Mouse (Mus musculus) spleen, embryonic (tissue): ENCODE data around the gene Fut7.

Experiments used
- CTCF ChIA-PET: fragments of 350-600 bp; sonication (Branson Sonifier 250); formaldehyde crosslinking; loops from one replicate; lab custom pipeline; 2022; lab: Charles Lee

Gene Fut7

DNA sequence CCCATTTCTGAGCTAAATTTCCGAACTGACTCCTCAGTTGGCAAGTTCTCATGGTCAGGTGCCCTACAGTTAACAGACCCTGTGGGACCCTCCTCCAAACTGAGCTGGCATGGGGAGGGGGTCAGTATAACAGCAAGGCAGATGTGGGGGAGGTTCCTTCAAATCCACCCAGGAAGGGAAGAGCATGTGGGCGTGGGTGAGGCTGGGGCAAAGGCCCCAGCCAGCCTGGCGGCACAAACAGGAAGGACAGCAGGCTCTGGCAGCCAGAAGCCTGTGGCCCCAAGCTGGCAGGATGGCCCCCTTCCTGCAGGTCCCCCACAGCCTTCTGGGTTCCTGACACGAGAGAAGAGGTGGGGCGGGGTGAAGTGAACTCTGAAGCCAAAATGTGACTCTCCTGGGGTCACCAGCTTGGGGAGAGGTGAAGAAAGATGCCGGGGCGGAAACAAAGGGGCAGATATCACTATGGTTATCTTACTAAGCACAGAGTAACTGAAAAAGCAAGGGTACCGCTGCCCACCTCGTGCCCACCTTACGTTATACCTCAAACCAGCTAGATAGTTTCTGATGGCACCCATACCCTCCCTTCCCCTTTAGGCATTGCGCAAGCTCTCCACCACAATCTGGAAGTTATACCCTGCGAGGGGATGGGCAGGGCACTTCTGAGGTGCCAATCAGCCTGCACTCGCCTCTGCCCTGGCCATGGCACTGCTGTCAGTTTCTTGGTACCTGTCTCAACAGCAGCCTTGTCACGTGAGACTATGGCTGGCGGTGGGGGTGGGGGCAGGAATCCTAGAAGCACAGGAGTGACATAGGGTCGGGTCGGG is at the start of gene Fut7:
Fut7 (plus strand) TSS at position 681 of the 824 bp plus-strand sequence.
- CTCF ChIA-PET: interaction anchor here (0.5 to 2.0 kb wide), 6 partner anchors 22 to 650 kb away, joined by 3 to 6 read pairs (median 4); partner anchors contain the start of gene Uap1l1

DNA sequence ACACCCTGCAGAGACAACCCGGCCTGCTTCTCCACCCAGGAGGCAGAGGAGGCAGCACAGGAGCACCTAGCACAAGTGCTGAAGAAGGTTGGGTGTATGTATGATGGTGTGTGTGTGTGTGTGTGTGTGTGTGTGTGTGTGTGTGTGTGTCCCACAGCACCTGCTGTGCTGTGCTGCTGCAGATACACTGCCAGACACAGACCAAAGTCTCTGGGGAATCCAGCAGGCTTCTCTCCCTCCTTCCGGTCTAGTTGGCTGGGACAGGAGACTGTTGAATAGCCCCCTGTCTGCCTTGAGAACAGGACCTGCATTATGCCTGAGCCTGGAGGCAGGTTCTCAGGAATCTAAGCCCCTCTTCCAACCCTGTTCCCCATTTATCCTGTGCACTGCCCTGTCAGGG is 49.6 kb upstream of the Fut7 start:
- CTCF ChIA-PET: no interaction called here

DNA sequence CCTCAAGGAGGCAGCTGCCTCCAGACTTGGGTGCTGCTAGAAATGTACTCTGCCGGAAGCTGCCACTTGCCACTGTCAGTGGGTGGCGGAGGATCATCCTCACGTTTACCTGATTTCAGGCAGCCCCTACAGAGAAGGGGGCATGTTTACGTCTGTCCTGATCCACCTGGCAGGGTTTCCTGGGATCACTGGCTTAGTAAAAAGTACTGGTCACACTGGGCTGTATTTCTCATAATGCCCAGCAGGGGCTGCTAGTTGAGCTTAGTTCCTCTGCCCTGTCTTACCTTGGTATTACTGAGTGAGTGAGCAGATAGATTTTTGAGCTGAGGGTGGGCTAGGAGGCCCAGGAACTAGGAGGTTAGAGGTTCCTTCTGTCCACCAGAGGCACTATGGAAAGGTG is 46.5 kb upstream of the Fut7 start:
- CTCF ChIA-PET: interaction anchor here (1.5 kb wide), 1 partner anchor 24 kb away, joined by 3 read pairs; no protein-coding TSS in a partner anchor

DNA sequence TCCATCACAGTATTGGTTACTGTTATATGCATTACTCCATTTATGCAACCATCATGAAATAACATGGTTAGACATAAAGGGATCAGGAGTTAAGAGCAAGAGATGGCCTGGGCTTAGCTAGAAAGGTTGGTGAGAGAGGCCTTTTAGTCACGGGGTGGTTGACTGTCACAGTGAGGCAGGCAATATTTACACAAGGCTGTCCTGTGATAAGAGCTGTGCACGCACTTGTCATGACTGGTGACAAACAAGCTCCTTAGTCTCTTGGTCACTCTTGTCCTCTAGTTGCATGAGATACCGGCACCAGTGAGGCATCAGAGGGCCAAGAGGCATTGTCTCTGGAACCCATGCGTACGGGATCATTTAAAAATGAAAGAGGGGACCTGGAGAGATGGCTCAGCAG is 38.6 kb upstream of the Fut7 start:
- CTCF ChIA-PET: no interaction called here

DNA sequence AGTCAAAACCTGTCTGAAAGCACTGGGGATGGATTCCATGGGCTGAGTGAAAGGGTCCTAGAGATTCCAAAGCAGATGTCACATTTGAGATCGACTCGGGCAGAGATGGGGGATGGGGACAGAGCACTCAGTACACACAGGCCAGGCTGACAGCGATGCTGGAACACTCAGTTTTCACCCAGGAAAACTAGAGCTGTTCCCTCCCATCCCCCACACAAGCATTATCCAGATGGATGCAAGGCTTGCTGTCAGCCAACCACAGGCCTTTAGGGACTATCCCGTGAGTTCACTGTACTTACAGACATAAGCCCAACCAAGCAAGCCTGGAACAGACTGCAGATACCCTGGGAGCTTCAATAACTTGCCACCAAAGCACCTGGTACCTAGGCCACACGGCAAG is 31.8 kb upstream of the Fut7 start:
- CTCF ChIA-PET: no interaction called here

DNA sequence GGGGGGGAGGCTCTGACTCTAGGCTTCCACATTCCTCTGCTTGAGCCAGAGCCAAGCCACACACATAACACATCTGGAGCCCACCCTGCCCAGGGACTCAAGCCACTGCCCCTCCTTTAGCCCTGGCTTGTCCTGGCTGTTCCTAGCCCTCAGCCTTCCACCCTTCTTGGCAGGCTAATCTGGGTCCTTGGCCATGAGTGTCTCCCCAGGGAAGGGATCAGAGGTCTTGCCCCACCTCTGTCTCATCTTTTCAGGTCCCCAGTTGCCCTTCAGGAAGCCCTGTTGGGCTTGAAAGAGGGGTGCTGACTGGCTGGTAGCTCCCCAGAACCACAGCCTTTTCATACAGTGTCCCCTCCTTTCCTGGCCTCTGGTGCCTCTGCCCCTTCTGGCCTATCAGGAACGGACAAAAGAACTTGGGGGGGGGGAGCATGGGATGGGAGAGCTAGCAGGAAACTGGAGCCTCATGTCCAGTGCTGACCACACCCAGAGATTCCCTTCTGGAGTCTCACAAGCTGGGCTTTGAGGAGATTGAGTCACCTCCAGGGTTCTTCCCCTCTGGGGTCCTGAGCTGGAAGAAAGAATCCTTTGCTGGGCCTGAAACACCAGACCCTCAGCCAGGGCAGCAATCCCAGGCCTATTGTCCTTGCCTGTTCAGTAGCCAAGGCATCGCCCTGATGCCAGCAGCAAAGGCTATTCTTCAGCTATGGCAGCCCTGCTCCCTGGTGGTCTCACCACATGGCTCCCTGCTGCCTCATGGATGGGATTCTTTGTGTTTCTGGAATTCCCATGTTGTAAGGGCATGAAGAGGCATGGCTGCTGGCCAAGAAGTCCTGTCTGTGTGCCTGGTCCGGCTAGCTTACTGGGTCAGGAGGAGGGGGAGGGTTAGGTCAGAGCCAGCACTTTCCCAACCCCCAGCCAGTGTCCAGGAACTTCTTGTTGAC is 28.5 kb upstream of the Fut7 start:
- CTCF ChIA-PET: no interaction called here

DNA sequence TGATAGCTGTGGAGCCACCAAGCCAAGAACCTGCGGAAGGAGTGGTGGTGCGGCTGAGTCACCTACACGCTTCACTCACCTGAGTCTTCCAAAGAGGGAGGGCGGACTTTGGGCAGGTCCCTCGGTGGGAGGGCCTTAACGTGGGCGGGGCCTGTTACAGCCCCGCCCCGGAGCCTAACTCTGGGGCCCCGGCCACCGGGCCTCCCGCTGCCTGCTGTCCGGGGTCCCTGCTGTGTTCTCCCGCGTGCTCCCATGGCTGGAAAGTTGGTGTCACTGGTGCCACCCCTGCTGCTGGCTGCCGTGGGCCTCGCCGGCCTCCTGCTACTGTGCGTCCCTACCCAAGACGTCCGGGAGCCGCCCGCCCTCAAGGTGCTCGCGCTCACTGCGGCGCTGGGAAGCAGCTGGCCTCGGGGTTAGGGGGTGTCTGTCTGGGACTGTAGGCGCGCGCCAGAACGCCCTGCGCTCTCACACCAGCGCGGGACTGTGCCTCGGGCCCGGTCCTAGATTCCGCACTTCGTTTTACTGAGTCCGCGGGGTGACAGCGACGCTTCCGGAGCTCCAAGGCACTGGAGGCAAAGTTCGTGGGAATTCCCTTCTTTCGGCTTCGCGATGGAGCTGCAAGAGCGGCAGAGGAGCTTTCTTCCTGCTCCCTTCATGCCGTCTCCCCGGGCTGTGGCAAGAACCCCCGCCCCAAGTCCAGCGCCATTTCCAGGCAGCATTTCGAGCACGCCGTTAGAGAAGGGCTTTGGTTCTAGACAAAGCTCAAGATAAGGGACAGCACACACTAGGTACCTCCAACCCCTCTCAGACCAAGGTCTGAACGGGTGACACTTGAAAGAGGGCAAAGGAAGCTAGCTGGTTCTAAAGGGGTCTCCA is 27.1 kb upstream of the Fut7 start, which contains the start of gene Entpd2:
Entpd2 (plus strand) TSS at position 154 of the 876 bp plus-strand sequence.
- CTCF ChIA-PET: interaction anchor here (0.5 kb wide), 1 partner anchor 276 kb away, joined by 10 read pairs; no protein-coding TSS in a partner anchor

DNA sequence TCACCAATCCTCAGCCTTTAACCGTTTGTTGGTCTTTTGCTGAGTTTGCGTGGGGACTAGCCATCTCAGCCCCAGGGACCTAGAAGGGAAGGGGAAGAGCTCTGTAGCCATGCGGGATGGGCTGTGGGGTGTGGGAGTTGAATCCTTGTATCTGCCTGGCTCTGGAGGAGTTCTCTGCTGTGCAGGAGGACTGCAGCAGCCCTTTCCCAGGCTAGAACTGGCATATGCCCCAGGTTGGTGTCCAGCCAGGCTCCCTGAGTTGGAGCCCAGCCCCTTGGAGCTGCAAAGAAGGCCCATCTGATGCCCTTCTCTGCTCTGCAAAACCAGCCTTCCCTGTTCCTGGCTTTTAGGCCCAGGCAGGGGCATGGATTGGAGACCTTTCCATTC is 26.5 kb upstream of the Fut7 start:
- CTCF ChIA-PET: interaction anchor here (0.5 kb wide), 2 partner anchors 29 to 277 kb away, joined by 3 to 10 read pairs; no protein-coding TSS in a partner anchor

DNA sequence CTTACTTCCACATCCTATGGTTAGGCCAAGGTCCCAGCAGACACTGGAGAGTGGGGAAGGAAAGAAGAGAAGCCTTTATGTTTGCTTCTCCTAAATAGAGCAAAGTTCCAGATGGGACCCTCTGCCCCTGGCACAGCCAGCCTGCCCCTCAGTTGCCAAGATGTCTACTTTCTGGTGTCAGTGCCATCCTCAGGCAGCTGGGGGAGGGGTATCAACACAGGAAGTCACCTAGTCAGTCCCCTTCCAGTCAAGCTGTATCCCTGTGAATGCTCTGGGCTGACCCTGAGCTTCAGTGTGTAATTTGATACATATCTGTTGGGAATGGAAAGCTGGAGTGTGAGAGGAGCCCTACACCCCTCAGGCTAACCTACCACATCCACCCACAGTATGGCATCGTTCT is 26.1 kb upstream of the Fut7 start:
- CTCF ChIA-PET: interaction anchor here (0.5 kb wide), 2 partner anchors 29 to 277 kb away, joined by 3 to 10 read pairs; no protein-coding TSS in a partner anchor

DNA sequence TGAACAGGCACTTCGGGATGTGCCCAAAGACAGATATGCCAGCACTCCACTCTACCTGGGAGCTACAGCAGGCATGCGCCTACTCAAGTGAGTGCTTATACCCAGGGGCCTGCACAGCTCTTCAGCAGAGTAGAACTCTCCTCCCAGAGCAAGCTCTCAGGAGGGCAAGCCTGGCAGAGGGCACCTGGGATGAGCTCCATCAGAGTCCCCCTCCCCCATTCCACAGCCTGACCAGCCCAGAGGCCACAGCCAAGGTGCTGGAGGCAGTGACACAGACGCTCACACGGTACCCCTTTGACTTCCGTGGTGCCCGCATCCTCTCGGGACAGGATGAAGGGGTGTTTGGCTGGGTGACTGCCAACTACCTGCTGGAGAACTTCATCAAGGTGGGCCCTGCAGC is 25.0 kb upstream of the Fut7 start:
- CTCF ChIA-PET: no interaction called here

DNA sequence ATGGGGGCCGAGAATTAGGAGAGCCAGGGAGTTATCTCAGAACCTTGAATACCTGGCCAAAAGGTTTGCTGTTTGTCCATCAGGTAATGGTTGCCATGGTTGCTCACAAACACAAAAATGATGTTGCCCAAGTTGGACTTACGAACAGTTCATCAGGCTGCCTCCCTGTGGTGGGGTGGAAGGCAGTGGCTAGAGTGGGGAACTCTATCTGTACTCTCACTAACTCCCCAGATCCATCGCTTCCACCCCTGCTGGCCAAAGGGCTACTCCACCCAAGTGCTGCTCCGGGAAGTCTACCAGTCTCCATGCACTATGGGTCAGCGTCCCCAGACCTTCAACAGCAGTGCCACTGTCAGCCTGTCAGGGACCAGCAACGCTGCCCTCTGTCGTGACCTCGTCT is 24.0 kb upstream of the Fut7 start, which contains the start of gene Npdc1:
Npdc1 (plus strand) TSS at position 301 of the 400 bp plus-strand sequence.
- CTCF ChIA-PET: interaction anchor here (0.6 kb wide), 1 partner anchor 13 kb away, joined by 11 read pairs; no protein-coding TSS in a partner anchor

DNA sequence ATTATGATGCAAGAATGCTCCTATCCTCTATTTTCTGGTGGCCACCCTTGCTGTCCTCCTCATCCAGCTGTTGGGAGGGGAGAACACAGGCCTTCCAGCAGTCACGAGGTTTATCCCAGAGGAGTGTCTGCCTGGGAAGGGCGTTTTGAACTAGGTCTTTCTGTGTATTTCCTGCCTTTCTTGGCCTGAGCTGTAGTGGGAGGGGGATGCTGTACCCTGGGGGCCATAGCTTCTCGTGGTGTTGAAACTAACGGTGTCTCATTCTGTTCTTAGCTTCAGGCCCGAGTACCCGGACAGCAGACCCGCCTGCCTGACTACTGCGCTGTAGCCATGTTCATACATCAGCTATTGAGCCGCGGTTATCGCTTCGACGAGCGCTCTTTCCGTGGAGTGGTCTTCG is 22.8 kb upstream of the Fut7 start:
- CTCF ChIA-PET: interaction anchor here (0.5 to 0.9 kb wide), 2 partner anchors 19 to 23 kb away, joined by 3 to 4 read pairs; no protein-coding TSS in a partner anchor

DNA sequence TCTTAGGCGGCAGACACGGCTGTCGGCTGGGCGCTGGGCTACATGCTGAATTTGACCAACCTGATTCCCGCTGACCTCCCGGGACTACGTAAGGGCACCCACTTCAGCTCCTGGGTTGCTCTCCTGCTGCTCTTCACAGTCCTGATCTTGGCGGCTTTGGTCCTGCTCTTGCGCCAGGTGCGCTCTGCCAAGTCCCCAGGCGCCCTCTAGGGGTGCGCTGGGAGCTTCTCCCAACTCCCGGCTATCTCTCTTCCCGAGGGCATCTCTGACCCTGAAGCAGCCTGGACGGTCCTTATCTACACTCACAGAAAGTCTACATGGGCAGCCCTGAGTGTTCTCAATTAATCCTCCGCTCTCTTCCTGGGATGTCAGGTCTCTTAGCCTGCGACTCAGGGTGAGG is 22.3 kb upstream of the Fut7 start:
- CTCF ChIA-PET: interaction anchor here (0.5 to 0.9 kb wide), 3 partner anchors 19 to 23 kb away, joined by 3 to 4 read pairs (median 3); partner anchors contain the start of gene Fut7

DNA sequence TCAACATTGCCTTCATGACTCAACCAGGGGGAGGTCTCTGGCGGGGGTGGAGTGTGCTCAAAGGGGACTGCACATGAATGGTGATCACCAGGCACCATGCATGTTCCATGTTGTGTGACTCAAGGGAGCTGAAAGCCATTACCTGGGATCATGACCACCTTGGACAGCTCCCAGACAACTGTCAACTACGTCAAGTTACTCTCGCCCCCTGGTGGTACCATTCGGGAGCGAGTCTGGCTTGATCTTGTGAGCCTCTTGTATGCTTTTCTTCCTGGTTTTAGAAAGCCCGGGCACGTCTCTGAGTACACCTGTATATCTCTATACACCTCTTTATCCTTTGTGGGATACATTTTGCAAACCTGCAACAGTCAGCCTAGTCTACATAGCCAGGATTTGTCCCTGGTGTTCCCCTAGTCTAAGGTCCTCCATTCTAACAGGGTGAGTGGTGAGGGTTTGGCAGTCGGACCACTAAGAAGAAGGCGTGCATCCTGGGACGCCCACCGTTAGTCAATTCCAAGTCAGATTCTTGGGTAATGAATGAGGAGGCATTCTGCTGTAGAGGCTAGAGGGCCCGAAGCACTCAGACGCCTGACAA is 20.6 kb upstream of the Fut7 start:
- CTCF ChIA-PET: no interaction called here

DNA sequence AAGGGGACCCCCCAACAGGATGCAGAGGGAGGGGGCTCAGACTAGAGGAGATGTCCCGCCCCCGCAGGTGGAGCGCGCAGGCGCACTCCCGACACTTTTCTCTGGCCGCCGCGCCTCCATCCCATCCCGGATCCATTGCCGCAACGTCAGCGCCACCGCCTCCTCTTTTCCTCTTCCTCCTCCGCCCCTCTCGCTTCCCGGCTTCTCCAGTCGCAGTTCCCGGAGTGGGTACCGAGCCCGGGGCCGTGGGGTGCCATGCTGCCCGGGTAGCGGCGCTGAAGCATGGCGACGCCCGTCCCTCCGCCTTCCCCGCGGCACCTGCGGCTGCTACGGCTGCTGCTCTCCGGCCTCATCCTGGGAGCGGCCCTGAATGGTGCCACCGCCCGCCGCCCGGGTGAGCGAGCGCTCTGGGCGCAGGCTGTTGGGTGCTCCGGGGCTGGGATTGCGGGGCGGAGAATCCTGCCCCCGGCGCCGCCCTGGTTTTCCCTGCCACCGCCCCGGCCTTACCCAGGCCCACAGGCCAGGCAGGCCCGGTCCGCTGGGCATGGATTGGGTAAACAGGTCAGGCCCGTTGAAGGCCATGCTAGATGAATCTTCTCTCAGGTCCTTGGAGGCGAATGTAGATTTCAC is 20.0 kb upstream of the Fut7 start:
- CTCF ChIA-PET: no interaction called here

DNA sequence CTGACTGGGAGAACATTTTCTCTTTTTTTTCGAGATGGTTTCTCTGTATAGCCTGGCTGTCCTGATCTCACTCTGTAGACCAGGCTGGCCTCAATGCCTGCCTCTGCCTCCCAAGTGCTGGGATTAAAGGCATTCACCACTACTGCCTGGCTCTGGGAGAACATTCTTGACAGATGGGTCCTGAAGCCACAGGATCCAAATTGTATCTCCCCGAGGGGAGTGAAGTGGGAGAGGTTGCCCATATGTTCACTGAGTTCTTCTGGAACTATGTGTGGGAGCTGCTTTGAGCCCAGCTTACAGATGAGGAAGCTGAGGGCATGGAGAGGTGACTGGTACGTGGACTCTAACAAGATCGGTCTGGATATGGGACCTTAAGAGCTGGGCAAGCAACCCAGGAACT is 19.1 kb upstream of the Fut7 start:
- CTCF ChIA-PET: no interaction called here

DNA sequence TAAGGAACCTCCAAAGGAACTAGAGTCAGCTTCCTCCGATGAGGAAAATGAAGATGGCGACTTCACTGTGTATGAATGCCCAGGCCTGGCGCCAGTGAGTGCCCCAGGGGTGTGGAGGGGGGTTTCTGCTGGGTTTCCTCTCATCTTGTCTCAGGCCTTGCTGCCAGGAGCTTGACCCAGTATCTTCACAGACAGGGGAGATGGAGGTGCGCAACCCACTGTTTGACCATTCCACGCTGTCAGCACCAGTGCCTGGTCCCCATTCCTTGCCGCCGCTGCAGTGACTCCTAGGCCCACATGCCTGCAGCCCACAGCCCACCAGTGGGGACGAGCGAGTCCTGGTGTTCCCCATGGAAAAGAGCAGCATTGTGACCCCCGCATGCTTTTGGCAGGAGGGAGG is 14.2 kb upstream of the Fut7 start:
- CTCF ChIA-PET: no interaction called here

DNA sequence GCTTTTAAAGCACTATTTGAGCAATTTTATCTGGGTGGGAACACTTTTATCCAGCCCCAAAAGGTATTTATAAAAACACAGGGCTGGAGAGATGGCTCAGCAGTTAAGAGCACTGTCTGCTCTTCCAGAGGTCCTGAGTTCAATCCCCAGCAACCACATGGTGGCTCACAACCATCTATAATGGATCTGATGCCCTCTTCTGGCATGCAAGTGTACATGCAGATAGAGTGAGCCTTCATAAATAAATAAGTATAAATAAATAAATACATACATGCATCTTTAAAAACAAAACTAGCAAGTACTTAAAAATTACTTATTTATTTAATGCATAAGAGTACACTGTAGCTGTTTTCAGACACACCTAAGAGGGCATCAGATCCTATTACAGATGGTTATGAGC is 9.6 kb upstream of the Fut7 start:
- CTCF ChIA-PET: interaction anchor here (0.6 kb wide), 1 partner anchor 1473 kb away, joined by 6 read pairs; no protein-coding TSS in a partner anchor

DNA sequence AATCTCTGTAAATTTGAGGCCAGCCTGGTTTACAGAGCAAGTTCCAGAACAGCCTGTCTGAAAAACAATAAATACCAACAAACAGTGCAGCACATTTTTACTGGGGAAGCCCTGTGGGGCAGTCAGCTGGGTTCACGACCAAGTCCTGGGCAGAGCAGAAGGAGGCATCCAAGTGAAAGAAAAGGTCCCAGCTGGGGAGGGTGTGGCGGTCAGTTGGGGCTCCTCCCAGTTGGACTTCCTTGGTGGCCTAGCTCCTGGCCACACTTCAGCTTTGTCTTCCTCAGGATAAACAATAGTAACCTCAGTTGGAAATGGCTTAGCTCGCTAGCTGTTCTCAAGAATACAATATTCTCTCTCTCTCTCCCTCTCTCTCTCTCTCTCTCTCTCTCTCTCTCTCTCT is 5.6 kb upstream of the Fut7 start:
- CTCF ChIA-PET: interaction anchor here (0.6 kb wide), 1 partner anchor 37 kb away, joined by 3 read pairs; no protein-coding TSS in a partner anchor
